Comparison of ENCODE assay signal across 8 mouse cellular contexts in genomic region chr11:49087830-49088616, GRCm38 (mm10). TPM values are rescaled to one million over a fixed set of nuclear protein-coding genes. Genes with fewer than 3 reads are reported as not detected.
DNase-seq lines count a peak whose midpoint lies in the region; ATAC-seq and TF ChIP-seq lines count a peak whose summit lies in the region.
"Had no signal": no experiment of that assay in that cellular context is flagged by ENCODE, and none has a peak within 500 bp of the region (broad histone marks: within the 10 kb centered on the region; RNA-seq: fewer than 3 reads in every experiment).

No protein-coding gene starts in this region.

- no peak overlapping the region for H3K27ac ChIP-seq in ES-Bruce4 (ENCODE audit: insufficient read depth, low read length)
- no peak overlapping the region for H3K27ac ChIP-seq in left cerebral cortex, adult 2 months

- H3K79me3 ChIP-seq in C2C12 (ENCODE audit: low read depth), result no peaks in the 10 kb centered on the region

- TF ChIP-seq POLR2A in ES-Bruce4 (IDR thresholded peaks at IDR 0.05; ENCODE audit: insufficient read depth, low read length), result no peak
- peak; percentile 30 for TF ChIP-seq POLR2A in myocyte (IDR thresholded peaks at IDR 0.05; ENCODE audit: insufficient read length, low read depth)

- H3K4me3 ChIP-seq in C2C12 (ENCODE audit: insufficient read depth, poor library complexity, severe bottlenecking), result no peak overlapping the region
- peak overlapping the region; percentile 48 for H3K4me3 ChIP-seq in ES-Bruce4 (ENCODE audit: low read depth, low read length)
- H3K4me3 ChIP-seq in myocyte, result no peak overlapping the region
- H3K4me3 ChIP-seq in left cerebral cortex, adult 2 months, result no peak overlapping the region

- ATAC-seq in granulocyte monocyte progenitor cell, adult 5-6 weeks (replicated peaks; ENCODE audit: poor library complexity, severe bottlenecking), result peak; percentile 53

- H3K9me3 ChIP-seq in ES-Bruce4 (replicated peaks; ENCODE audit: control insufficient read depth, insufficient read depth, low read length, poor library complexity, severe bottlenecking), result no peaks in the 10 kb centered on the region

- H3ac ChIP-seq in C2C12 (ENCODE audit: control insufficient read depth, insufficient read length, low read depth), result no peak overlapping the region
- H3ac ChIP-seq in myocyte (ENCODE audit: control insufficient read depth, insufficient read length), result no peak overlapping the region

- DNase-seq in liver, result peak; percentile 91
- no peak for DNase-seq in left cerebral cortex, adult 2 months (ENCODE audit: extremely low spot score in 1 of 2, low spot score in 2 of 2)
- no peak for DNase-seq in Muller cell, postnatal 12 days (ENCODE audit: inconsistent ontology term)

- H3K36me3 ChIP-seq in C2C12 (ENCODE audit: control insufficient read depth, insufficient read depth) (no peaks in the 10 kb centered on the region), ES-Bruce4 (ENCODE audit: control insufficient read depth, insufficient read depth, low read length, poor library complexity, severe bottlenecking) (no peaks in the 10 kb centered on the region), myocyte (ENCODE audit: control insufficient read depth, insufficient read depth) (no peaks in the 10 kb centered on the region)

- H3K79me2 ChIP-seq in C2C12 (ENCODE audit: control insufficient read depth, insufficient read depth) (no peaks in the 10 kb centered on the region), myocyte (ENCODE audit: control insufficient read depth, insufficient read depth) (no peaks in the 10 kb centered on the region)

- intact Hi-C loops in left cerebral cortex, adult 2 months (cut with DNase I), result no loop called here

- no peaks in the 10 kb centered on the region for H3K27me3 ChIP-seq in C2C12 (ENCODE audit: control insufficient read depth, insufficient read depth, insufficient read length)
- H3K27me3 ChIP-seq in ES-Bruce4 (ENCODE audit: control insufficient read depth, insufficient read depth, low read length, poor library complexity, severe bottlenecking), result no peaks in the 10 kb centered on the region
- no peaks in the 10 kb centered on the region for H3K27me3 ChIP-seq in myocyte (ENCODE audit: control insufficient read depth, insufficient read depth, insufficient read length)

- 0 out of 2 replicates have a peak overlapping the region, but pooled peaks have one; percentile 16 for H3K9ac ChIP-seq in ES-Bruce4 (ENCODE audit: low read depth, poor library complexity, severe bottlenecking)

- TF ChIP-seq EP300 in ES-Bruce4 (IDR thresholded peaks at IDR 0.05; ENCODE audit: insufficient read depth, low read depth, low read length), result no peak

- H3K4me2 ChIP-seq in myocyte (ENCODE audit: low read depth), result peak overlapping the region; percentile 24

- no peaks in the 10 kb centered on the region for H3K4me1 ChIP-seq in ES-Bruce4 (ENCODE audit: control insufficient read depth, insufficient read depth, low read length)

- no peak for TF ChIP-seq CTCF in C2C12 (IDR thresholded peaks at IDR 0.05; ENCODE audit: control insufficient read depth, insufficient read depth, insufficient read length)
- TF ChIP-seq CTCF in ES-Bruce4 (IDR thresholded peaks at IDR 0.05; ENCODE audit: low read depth, low read length), result no peak
- TF ChIP-seq CTCF in left cerebral cortex, adult 2 months (IDR thresholded peaks at IDR 0.05), result no peak

TF ChIP-seq in C2C12, 6 proteins besides CTCF, POLR2A, EP300 and RAD21:
- TF ChIP-seq MYOD1 (IDR thresholded peaks at IDR 0.05; ENCODE audit: control insufficient read depth, insufficient read length, low read depth) (peak; percentile 44), MYOG (IDR thresholded peaks at IDR 0.05; ENCODE audit: control insufficient read depth, extremely low read depth, insufficient read length) (no peak)

TF ChIP-seq in myocyte, 11 proteins besides CTCF, POLR2A, EP300 and RAD21:
- no peak for TF ChIP-seq MAX (IDR thresholded peaks at IDR 0.05; ENCODE audit: low read depth)
- TF ChIP-seq MYOD1 (IDR thresholded peaks at IDR 0.05; ENCODE audit: control insufficient read depth in 1 of 3, insufficient read length in 2 of 3, low read depth in 2 of 3), result peak in 2 of 3 experiments; percentile 90 to 96
- peak in 2 of 3 experiments; percentile 80 to 87 for TF ChIP-seq MYOG (IDR thresholded peaks at IDR 0.05; ENCODE audit: control insufficient read depth in 1 of 3, insufficient read depth in 1 of 3, insufficient read length in 2 of 3, low read depth in 2 of 3)
- TF ChIP-seq CEBPB (IDR thresholded peaks at IDR 0.05; ENCODE audit: insufficient read depth, poor library complexity, severe bottlenecking), result no peak
- no peak for TF ChIP-seq TCF12 (IDR thresholded peaks at IDR 0.05; ENCODE audit: insufficient read depth, poor library complexity, severe bottlenecking)
- peak; percentile 15 for TF ChIP-seq TCF3 (IDR thresholded peaks at IDR 0.05; ENCODE audit: insufficient read length, low read depth)
TF ChIP-seq in myocyte: peak in this region for 3.

RNA-seq across cellular contexts. Expression of gene Ifi47, which starts 11.6 kb away (rescaled TPM):
- polyA plus RNA-seq in C2C12 (2012; fragmentation: generic; extraction: Trizol) (1.7 TPM), ES-Bruce4 (2011; ENCODE audit: insufficient read depth, insufficient read length, low read depth, missing spikeins) (not detected in 2 replicates), myocyte (2012; fragmentation: generic; extraction: Trizol) (1.00 TPM)
- total RNA-seq in granulocyte monocyte progenitor cell, adult 5-6 weeks (2014; fragmentation: Nextera tagmentation), result 84.9 and 101 TPM in 2 replicates
- total RNA-seq in granulocyte monocyte progenitor cell, adult 5-6 weeks (2017), result 45.8 and 73.5 TPM in 2 replicates
- total RNA-seq in left cerebral cortex, adult 2 months (2021), result under 1 TPM; 0.45 to 0.68 TPM

RNA-seq across cellular contexts. Expression of gene Tgtp2, which starts 24.0 kb away (rescaled TPM):
- polyA plus RNA-seq in C2C12 (2012; fragmentation: generic; extraction: Trizol) (0.12 TPM), ES-Bruce4 (2011; ENCODE audit: insufficient read depth, insufficient read length, low read depth, missing spikeins) (not detected in 2 replicates), myocyte (2012; fragmentation: generic; extraction: Trizol) (0.16 TPM)
- total RNA-seq in granulocyte monocyte progenitor cell, adult 5-6 weeks (2014; fragmentation: Nextera tagmentation), result 6.8 and 8.9 TPM in 2 replicates
- 27.9 and 40.5 TPM in 2 replicates for total RNA-seq in granulocyte monocyte progenitor cell, adult 5-6 weeks (2017)
- under 1 TPM in 1 of 2 experiments, not detected in 1; 0.50 TPM for total RNA-seq in left cerebral cortex, adult 2 months (2021)

RNA-seq across cellular contexts. Expression of gene Olfr1396, which starts 26.7 kb away (rescaled TPM):
- polyA plus RNA-seq in C2C12 (2012; fragmentation: generic; extraction: Trizol) (not detected), ES-Bruce4 (2011; ENCODE audit: insufficient read depth, insufficient read length, low read depth, missing spikeins) (not detected in 2 replicates), myocyte (2012; fragmentation: generic; extraction: Trizol) (not detected)
- not detected in 2 replicates for total RNA-seq in granulocyte monocyte progenitor cell, adult 5-6 weeks (2014; fragmentation: Nextera tagmentation)
- total RNA-seq in granulocyte monocyte progenitor cell, adult 5-6 weeks (2017), result not detected in 2 replicates
- not detected for total RNA-seq in left cerebral cortex, adult 2 months (2021)

RNA-seq across cellular contexts. Expression of gene 9930111J21Rik2, which starts 37.0 kb away (rescaled TPM):
- 0.20 TPM for polyA plus RNA-seq in C2C12 (2012; fragmentation: generic; extraction: Trizol)
- 0.21 and 0.31 TPM in 2 replicates for polyA plus RNA-seq in ES-Bruce4 (2011; ENCODE audit: insufficient read depth, insufficient read length, low read depth, missing spikeins)
- 40.1 and 45.9 TPM in 2 replicates for total RNA-seq in granulocyte monocyte progenitor cell, adult 5-6 weeks (2014; fragmentation: Nextera tagmentation)
- 29.3 and 35.2 TPM in 2 replicates for total RNA-seq in granulocyte monocyte progenitor cell, adult 5-6 weeks (2017)
- polyA plus RNA-seq in myocyte (2012; fragmentation: generic; extraction: Trizol), result 1.4 TPM
- 1 to 10 TPM; 1.6 to 1.8 TPM for total RNA-seq in left cerebral cortex, adult 2 months (2021)

RNA-seq across cellular contexts. Expression of gene Olfr1395, which starts 54.1 kb away (rescaled TPM):
- not detected for polyA plus RNA-seq in C2C12 (2012; fragmentation: generic; extraction: Trizol)
- not detected in 2 replicates for polyA plus RNA-seq in ES-Bruce4 (2011; ENCODE audit: insufficient read depth, insufficient read length, low read depth, missing spikeins)
- total RNA-seq in granulocyte monocyte progenitor cell, adult 5-6 weeks (2014; fragmentation: Nextera tagmentation), result not detected in 2 replicates
- not detected in 2 replicates for total RNA-seq in granulocyte monocyte progenitor cell, adult 5-6 weeks (2017)
- polyA plus RNA-seq in myocyte (2012; fragmentation: generic; extraction: Trizol), result not detected
- not detected for total RNA-seq in left cerebral cortex, adult 2 months (2021)
- total RNA-seq: heart, adult 18-20 months had no signal
